Mouse (Mus musculus) ES-E14 (cell line): ENCODE measurements around the gene Midn.

ENCODE experiments used
- CHD2 ChIP-seq: IDR thresholded peaks from 2 replicates; pipeline ENCODE4 v1.6.1; 2014; ENCODE audit warnings: mild to moderate bottlenecking, low read depth, low read length, inconsistent platforms
- HCFC1 ChIP-seq: IDR thresholded peaks from 2 replicates; pipeline ENCODE4 v1.6.1; 2012; ENCODE audit warnings: low read length, inconsistent platforms, borderline replicate concordance; ENCODE audit not compliant: insufficient read depth
- MAFK ChIP-seq: IDR thresholded peaks from 2 replicates; pipeline ENCODE4 v1.6.1; 2014; ENCODE audit warnings: mild to moderate bottlenecking, low read depth, low read length, inconsistent platforms; ENCODE audit not compliant: insufficient read depth
- ZNF384 ChIP-seq: IDR thresholded peaks from 2 replicates; pipeline ENCODE4 v1.6.1; 2012; ENCODE audit warnings: low read depth, low read length, inconsistent platforms

DNA sequence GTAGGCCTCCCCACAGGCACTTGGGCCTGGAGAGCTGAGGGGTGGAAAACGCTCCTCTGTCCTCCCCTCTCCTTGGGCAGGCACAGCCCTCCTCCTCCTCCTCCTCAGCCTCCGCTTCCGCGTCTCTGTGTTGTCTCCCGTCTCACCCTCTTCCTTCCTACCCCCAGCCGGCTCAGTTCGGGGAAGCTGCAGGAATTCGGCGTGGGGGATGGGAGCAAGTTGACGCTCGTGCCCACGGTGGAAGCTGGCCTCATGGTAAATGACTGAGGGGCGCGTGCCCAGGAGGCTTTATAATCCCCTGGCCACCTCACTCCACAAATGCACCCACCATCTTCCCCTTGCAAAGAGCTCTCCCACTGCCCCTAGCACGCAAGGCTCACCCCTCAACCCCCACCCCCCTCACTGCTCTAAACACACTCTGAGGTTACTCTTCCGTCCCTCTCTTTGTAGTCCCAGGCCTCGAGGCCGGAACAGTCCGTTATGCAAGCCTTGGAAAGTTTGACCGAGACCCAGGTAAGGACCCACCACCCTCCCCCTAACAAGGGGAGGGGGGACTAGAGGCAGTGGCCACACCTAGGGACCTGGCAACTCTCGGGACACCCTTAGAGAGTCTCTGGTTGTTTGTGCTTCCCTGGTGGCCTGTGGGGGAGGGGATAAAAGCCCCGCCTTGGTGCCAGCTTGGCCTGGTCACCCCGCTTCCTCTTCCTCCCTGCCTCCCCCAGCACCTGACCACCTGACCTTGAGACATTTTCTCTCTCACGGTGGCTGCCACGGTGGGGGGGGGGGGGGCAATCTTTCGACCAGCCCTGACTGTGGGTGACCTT, 3.4 kb downstream of the Midn start:
- TF ChIP-seq HCFC1 (no peak), ZNF384 (no peak), CHD2 (no peak), MAFK (no peak)
